Mouse (Mus musculus): Measurements from ENCODE around the gene Blnk.

Blnk gene

DNA sequence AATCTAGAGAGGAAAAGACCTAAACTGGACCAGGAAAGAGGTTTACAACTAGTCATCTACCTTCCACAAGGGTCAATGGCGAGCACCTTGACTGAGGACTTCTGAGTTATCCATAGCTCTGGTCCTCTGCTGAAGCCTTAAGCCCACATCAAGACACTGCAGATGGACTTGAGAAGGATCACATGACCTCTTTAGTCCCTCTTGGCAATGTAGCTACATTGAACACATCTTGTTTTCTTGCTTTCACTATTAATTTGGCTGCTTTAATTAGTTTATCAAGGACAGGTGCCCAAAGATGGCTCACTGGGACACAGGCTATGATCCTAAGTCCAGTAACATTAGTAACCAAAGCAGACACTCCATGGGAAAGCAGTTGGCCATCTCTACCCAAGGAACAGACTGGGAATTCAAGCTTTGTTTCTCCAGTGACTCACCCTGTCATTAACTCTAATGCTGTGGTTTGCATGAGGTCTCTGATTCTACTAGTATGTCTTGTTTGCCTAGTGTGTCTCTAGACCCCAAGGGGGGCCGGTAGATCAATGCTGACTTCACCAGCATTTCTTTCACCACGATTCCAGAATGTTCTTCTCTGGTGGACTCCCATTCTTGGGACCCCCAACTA, 9.5 kb upstream of the Blnk start:
- no peak for DNase-seq (ENCODE audit: low read depth, low spot score)

DNA sequence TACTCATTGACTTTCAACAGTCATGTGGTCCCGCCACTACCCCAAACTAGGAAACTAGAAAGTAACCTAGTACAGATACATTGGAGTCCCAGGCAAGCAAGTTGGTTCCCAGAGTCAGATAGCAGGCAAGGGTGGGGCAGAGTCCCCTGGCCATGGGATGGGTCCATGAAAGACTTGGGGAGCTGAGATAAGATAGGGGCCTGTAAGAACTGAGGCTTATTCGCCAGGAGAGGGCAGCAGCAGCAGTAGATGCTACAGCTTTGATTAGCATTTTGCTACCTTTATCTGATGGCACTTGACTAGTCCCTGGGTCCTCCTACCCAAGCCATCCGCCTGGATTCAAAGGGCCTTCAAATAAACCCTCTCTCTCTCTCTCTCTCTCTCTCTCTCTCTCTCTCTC, 5.2 kb upstream of the Blnk start:
- no peak for DNase-seq (ENCODE audit: low read depth, low spot score)

DNA sequence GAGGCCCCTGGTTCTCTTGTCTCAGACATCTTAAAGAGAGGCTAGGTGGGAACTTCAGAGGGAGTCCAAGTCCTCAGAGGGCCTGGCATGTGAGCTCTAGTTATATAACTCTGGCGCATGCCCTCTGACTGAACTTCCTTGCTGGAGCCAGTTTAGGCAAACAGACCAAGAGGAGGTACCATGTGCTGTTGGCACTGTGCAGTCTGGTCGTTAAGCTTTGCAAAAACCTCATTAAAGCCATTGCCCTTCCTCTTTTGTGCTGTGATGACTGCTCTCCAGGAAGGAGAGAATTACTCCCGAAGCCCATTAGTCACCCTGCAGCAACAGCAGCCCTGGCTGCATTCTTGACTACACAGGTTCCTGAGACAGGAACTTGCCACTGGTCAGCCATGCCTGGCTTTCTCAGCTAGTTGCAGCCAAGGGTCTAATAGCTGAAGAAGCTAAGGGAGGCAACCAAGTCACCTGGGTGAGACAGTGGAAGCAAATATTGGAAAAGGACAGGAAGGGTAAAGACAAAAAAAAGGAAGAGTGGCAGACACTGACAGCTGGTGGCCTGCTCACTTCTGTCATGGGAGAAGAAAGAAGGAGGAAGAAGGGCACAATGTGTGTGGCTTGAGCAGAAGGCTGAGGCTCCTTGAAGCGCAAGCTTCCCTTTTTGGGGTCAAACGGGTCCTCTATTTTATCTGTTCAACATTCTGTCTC, 4.3 kb upstream of the Blnk start:
- no peak for DNase-seq (ENCODE audit: low read depth, low spot score)

DNA sequence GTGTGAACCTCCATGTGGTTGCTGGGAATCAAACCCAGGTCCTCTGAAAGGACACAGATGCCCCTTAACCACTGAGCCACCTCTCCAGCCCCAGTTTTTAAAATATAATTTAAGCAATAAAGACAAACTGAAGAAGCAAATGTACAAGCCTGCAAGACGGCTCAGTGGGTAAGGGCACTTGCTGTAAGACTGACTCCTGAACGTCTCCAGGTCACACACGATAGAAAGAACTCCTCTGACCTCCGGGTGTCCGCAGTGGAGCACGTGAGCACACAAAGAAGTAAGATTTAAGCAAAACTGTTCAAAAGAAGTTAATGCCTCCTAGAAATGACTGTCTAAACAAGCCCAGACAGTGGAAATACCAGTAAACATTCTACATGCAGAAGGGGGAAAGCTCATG, 2.4 kb upstream of the Blnk start:
- DNase-seq (ENCODE audit: low read depth, low spot score), result no peak

DNA sequence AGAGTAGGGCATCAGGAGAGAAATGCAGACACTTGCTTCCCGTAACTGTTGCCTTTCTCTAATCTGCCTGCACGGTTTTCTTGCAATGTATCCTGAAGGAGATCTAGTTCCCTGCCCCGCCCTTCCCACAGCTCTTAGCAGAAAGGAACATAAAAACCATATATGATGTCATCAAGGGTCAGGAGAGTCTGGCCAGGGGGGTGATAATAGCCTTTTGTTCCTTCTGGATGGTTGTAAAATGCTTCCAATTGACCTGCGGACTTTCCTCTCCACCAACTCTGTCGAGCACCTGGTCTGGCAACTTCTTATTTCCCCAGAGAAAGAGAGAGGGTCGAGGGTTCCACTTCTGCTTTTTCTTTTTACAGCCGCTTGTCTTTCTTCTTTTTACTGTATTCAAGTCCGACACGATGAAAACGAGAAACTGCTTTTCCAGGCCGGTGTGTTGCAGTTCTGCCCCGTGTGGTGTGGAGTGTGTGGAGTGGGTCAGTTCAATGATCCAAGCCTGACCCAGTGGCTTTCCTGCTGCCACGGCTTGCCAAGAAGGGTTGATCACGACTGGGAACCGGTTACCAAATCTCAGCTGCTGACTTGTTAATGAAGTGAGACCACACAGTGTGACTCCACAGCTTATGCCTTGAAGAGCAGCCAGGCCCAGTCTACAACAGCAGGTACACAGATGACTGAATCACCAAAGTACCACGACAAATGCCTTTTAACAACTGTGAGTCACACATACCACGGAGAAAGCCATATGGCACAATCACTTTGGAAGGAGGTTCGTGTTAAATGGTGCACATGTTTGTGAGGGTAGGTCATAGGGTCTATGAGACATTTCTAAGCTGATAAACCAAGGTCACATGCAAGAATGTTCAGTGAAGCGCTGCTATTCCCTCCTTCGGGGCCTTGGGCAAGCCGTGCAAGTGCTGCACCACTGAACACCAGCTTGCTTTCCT, 1.4 kb upstream of the Blnk start:
- peak; percentile 69 for DNase-seq (ENCODE audit: low read depth, low spot score)

DNA sequence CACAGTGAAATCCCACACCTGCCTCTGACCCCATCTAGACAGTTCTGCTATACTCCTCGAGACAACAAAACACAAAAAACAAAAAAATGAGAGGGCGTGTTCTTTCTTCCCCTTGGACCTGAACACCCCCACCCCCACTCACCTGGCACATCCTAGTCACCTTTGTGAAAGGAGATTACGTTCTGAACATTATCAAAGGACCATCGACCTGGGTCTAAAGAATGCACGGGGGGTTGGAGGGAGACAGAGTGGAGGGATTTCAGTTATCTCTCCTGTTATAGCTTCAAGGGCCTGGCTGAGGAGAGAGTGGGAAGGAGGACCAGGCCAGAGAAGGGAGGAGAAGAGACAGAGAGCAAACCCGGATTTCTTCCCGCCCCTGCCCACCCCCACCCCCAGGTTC, 576 bp upstream of the Blnk start:
- DNase-seq (ENCODE audit: low read depth, low spot score), result no peak

DNA sequence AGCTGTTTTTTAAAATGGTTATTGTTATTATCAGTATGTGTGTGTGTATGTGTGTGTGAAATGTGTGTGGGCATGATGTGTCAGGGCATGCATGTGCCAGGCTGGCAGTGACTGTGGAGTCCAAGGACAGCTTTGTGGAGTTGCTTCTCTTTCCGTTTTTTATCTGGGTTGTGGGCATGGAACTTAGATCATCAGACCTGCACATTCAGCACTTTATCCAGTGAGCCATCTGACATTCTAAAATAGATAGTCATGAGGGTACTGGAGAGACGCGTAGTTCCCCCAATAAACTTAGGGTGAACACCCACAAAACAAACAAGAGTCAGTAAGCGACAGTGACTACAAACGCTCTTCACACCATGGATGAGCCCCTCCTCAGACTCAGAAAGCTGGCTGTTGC, 979 bp downstream of the Blnk start:
- no peak for DNase-seq (ENCODE audit: low read depth, low spot score)

DNA sequence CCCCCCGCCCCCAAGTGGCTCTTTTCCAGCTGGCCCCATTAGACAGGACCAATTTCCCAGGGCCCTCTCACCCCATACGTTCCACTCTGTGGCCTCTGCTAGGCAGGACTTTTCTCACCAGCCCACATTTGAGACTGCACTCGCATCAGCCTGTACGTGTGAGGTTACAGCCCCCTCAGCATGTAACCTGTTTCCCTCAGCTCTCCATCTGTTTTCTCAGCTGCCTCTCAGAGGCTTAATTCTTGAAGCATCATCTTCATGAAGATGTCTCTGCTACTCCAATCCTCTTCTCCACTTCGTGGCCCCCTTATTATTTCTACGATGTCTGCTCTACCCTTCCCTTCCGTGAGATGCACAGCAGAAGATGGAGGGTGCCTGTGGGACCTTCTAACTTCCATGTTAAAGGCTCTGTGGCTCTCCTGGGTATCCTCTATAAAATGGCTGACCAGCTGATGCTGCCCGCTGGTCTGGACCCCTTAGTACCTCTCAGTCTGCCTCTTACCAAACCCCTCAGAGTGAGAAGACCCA, 1.8 kb downstream of the Blnk start:
- no peak for DNase-seq (ENCODE audit: low read depth, low spot score)

DNA sequence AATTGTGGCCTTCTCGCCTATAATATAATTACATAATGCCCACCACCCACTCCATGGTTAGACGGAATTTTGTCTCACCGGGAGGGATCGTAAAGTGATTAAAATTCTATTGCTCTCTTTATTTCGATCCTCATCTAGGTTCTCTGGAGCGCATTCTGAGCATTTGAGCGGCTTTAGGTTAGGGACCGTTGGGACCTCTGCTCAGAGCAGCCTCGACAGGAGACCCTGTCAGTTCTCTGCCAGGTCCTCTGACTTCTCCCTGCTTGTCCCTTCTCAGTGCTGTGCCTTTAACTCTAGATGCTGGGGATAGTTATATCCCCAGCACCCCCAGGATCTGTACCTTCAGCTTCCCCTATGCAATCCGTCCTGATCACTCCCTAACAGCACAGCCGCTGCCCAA, 2.2 kb downstream of the Blnk start:
- no peak for DNase-seq (ENCODE audit: low read depth, low spot score)

DNA sequence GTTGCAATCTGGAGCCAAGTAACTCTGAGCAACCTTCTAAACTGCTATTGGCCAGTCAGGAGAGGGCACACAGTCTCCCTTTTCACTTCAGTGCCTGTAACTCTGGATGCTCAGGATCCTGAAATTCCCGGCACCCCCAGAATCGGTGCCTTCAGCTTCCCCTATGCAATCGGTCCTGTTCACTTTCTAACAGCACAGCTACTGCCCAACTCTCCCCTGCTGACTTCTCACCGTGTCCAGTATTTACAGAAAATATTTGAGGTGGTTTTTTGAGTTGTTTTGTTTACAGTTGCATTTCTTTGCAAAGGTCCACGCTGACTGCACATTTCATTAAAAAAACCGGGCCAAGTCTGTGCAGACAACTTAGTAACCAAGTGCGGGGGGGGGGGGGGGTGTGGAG, 2.7 kb downstream of the Blnk start:
- no peak for DNase-seq (ENCODE audit: low read depth, low spot score)

DNA sequence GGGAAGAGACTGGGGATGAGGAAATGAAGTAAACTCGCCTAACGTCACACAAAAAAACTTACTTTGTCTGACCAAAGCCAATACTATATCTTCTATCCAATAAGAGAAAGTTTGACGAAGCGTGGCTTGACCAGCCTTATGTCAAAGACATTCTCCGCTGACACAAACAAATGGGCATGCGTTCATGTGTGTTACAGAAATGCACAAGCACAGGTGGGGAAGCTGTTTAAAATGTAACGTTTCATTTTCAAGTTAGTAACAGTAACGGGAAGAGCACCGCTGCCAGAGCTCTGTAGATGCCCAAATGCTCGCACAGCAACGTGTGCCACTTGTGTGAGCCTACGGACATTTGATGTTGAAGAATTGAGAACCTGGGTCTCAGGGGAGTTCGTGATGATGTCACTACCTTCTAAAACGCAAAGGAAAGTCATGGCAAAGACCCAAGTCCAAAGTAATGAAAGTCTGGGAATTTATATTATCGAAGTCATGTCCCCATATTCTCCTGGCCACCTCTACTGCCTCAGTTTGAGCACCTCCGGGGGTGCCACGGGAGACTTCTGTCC, 3.5 kb downstream of the Blnk start:
- no peak for DNase-seq (ENCODE audit: low read depth, low spot score)

DNA sequence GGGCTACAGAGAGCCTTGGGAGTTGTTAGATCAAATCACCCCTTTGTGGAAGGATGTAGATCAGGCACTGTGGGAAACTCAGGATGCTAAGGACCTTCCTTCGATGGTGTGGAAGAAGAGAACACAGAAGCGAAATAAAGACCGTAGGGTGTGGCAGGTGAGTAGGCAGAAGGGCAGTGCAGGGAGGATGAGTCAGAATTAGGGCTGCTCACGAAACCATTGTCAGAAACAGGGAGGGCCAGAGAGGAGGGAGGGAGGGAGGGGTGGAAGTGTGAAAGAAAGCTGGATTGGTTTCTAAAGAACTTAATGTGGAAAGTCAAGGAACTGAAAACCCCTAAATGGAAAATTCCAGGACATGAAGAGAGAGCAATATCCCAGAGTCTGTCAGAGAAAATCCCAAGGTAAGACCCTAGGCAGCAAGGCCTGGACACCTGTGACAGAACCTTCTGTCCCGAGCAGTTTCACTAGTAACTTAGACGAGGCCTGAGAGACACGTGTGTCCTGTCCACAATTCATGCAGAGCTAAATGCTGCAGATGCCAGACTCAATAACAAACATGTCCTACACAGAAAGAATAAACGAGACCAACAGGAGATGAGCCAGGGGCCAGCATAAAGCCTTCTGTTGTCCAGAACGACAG, 4.3 kb downstream of the Blnk start:
- no peak for DNase-seq (ENCODE audit: low read depth, low spot score)

DNA sequence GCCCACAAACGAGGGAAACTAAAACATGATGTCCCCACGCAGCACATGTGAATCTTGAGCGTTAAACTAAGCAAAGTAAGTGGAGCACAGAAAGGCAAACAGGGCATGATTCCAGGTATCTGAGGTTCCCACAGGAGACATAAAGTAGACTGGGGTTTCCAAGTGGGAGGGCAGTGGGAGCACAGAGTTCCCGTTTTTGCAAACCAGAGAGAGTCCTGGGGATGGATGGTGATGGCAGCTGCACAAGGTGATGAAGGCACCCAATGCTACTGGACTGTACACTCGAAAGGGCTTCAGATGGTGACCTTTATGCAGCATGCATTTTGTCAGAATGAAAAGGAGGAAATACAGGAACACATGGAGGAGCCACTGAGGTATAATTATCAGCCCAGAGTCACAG, 5.5 kb downstream of the Blnk start:
- DNase-seq (ENCODE audit: low read depth, low spot score), result no peak

DNA sequence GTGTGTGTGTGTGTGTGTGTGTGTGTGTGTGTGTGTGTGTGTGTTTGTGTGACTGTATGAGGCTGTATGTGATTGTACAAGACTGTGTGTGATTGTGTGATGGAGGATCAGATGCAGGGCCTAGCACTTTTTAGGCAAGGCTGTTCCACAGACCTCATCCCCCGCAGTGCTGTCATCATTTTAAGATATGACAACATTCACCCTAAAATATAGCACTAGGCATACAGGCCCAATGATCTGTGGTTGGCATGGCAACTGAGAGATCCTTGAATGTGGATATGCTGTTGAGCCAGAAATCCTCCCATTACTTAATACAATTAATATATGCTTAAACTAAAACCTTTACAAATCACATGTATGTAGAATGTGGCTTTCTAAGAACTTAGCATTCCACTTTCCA, 9.8 kb downstream of the Blnk start:
- DNase-seq (ENCODE audit: low read depth, low spot score), result no peak

DNA sequence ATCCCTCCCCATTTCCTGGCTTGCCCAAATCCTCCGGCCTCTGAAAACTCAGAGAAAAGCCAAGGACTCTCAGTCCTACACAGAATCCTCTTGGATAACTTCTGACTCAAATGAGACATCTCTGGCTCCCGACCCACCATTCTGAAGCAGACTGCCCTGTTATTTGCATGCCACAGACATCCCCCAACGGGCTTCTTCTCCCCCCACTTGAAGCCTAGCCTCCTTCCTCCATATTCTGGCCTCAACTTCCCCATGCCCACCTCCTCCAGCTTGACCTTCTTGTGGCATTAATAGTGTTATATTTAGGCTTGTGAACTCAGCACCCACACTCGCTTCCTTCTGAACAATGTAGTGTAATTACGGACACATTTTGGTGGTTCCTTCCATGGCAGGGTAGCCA, 13.7 kb downstream of the Blnk start:
- DNase-seq (ENCODE audit: low read depth, low spot score), result no peak

DNA sequence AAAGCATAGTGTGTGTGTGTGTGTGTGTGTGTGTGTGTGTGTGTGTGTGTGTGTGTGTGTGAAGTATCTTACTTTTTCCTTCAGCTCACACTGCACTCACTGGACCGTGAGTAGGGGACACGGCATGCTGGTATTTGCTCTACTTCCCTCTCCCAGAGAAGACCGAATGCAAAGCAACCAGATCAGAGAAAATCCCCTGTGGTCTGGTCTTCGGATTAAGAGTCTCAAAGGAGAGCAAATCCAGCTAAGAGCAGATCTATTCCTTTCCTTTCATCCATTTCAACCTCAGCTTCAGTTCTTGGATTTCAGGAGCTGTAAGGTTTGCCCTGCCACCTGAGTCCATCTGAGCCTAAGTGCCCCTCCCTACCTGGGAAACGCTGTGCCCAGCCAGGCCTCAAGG, 16.3 kb downstream of the Blnk start:
- DNase-seq (ENCODE audit: low read depth, low spot score), result no peak

DNA sequence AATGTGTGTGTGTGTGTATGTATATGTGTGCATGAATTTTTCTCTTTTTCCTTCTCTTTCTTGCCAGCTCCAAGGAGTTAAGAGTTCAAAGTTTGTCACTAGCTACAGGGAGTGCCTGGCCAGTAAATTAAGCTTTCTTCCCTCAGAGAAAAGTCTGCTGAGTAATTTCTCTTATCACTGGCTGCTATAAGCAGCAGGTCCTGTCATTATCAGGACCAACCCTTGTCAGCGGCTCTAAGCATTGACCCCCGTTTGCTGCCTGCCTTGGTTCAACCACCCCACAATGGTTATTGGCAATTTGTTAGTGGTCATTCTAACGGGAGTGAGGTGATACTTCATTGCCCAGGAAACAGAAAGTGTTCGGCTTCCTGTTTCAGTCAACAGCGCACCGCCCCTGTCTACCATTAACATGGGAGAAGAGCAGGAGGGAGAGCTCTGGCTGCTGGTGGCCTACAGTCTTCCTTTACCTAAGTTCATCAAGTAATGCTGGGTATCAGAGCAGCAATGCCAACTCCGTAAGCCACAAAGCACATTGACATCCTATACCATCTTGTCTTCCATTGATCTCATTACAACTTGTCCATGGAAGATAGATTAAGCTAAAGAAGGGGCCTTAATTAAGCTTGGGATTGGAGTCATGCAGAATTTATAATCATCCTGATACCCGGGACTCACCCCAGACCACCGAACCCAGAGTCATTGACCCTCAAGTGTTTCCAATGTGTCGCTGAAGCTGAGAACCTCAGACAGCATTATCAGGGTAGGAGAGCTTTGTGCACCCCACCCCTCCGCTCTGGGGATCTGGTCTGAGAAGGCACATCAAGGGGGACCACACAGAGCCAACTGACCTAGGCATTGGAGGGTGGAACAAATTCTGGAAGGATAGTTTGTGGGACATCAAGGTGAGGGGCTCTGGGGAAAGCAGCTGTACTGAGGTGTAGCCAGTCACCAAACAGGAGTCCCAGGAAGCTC, 17.1 kb downstream of the Blnk start:
- DNase-seq (ENCODE audit: low read depth, low spot score), result no peak

DNA sequence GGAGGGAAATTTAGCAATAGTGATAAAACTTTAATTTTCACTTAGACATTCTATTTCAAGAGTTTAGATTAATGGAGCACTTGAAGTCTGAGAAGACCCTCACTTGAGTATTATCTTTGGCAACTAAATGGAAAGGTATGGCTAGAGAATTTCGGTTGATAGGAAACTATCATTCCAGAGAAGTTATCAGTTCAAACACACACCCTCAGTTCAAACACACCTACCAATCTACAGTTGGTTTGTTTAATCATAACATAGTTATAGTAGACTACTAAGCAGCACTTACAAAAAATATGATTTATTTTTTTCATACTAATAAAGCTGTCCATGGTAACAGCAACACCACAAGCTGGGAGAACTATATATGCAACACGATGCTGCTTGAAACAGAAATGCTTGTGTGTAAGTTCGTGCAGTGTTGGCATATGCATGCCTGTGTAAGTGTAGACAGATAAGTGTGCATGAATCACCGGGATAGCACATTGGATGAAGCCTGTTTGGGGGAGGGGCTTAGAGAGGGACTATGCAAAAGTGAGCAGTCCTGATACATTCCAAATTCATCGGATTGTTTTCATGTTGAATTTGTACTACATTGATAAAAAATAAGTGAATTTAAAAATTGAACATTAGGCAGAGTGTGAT, 22.9 kb downstream of the Blnk start:
- no peak for DNase-seq (ENCODE audit: low read depth, low spot score)

DNA sequence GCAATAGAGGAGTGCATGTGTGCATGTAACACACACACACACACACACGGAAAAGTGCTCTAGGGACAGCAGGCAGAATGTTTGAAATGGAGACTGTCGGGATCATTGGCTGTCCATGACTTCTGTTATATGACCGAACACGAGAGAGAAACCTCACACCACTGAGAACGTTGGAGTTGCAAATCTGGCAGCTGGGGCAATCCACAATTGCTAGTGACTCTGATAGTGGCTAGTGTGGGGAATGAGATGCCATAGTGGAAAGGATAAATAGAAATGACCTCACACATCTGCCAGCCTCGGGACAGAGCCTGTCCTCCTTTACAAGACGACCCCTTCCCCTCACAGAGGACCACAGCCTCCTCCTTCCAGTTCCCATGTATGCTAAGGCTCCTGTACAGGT, 23.6 kb downstream of the Blnk start:
- no peak for DNase-seq (ENCODE audit: low read depth, low spot score)

DNA sequence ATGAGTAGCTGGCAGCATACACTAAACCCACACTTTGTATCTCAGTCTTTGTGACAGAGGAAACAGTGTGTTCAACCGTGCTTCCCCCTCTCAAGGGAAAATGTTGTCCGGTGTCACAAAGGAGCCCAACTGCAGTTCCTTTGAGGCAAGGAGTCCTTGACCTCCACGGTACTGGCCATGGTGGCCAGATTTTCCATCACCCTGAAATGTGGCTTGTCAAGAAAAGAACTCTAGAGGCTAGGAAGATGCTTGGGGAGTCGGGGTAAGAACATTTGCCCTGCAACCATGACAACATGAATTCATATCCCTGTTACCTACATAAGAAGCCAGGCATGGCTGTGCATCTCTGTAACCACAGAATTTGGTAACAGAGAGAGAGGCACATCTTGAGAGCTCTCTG, 24.0 kb downstream of the Blnk start:
- no peak for DNase-seq (ENCODE audit: low read depth, low spot score)
